ENCODE assay signal across 13 mouse cellular contexts in the genomic region with DNA sequence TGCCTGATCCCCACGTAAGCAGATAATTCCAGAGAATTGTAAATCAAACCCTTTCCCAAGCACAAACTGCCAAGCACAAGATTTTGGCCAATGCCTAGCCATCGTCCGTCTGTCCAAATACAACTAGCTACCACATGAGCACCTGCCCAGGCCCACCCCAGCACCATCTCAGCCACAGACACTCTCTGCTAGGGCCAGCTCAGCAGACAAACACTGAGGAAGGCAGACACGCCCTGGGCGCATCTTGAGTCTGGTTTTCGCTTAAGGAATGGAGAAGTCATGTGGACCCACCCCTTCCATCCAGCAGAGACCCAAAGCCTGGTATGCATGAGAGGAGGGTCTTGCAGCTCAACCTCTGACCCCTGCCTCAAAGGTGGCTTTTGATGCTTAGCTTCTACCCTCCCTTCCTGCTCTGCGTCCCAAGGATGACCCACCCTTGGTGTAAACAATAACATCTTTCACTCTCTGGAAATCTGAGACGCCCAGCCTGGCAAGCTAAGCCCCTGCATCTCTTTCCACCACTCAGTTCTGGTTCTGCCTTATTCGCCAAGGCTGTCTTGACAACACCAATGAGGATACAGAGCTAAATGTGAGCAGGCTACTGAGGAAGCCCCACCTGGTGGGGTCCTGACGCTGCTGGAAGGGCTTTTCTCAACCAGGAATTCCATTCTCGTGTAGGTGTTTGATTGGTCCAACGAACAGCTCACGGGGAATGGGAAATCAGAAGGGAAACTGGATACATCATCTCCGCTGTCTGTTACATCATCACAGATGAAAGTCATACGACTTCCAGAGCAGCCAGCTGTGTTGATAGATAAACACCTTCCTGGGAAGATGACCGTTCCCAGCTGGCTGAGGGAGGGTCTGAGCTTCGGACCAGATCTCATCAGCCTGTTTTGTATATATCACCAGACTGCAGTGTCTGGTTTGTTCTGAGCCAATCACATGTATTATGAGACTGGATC. TPM values are rescaled to one million over a fixed set of nuclear protein-coding genes. Genes with fewer than 3 reads are reported as not detected.
DNase-seq lines count a peak whose midpoint lies in the region; ATAC-seq and TF ChIP-seq lines count a peak whose summit lies in the region.
"Had no signal": no experiment of that assay in that cellular context is flagged by ENCODE, and none has a peak within 500 bp of the region (broad histone marks: within the 10 kb centered on the region; RNA-seq: fewer than 3 reads in every experiment).

No protein-coding gene starts in this region.

- H3K9me3 ChIP-seq in kidney, embryonic 15.5 days (replicated peaks) = no peaks in the 10 kb centered on the region
- H3K9me3 ChIP-seq in neural tube, embryonic 15.5 days (replicated peaks) = no peaks in the 10 kb centered on the region
- H3K9me3 ChIP-seq in embryonic facial prominence, embryonic 14.5 days (ENCODE audit: control insufficient read depth, low read length) = no peaks in the 10 kb centered on the region

- no peaks in the 10 kb centered on the region for H3K36me3 ChIP-seq in kidney, embryonic 15.5 days
- no peaks in the 10 kb centered on the region for H3K36me3 ChIP-seq in neural tube, embryonic 15.5 days
- H3K36me3 ChIP-seq in embryonic facial prominence, embryonic 14.5 days (ENCODE audit: control insufficient read depth, insufficient read depth, low read length) = no peaks in the 10 kb centered on the region

- no peak for TF ChIP-seq CTCF in gastrocnemius, adult 2 months (IDR thresholded peaks at IDR 0.05)

- no peaks in the 10 kb centered on the region; the same call in 1 of the 2 replicates for H3K27me3 ChIP-seq in kidney, embryonic 15.5 days
- H3K27me3 ChIP-seq in neural tube, embryonic 15.5 days (replicated peaks) = no peaks in the 10 kb centered on the region
- H3K27me3 ChIP-seq in embryonic facial prominence, embryonic 14.5 days (replicated peaks; ENCODE audit: control insufficient read depth, insufficient read depth, low read length) = no peaks in the 10 kb centered on the region

- DNase-seq in kidney, postnatal 14 days = no peak
- peak; percentile 23 for DNase-seq in neural tube, embryonic 10.5 days (ENCODE audit: extremely low spot score, low spot score)
- DNase-seq in embryonic facial prominence, embryonic 14.5 days (ENCODE audit: low spot score) = peak; percentile 53
- peak; percentile 58 for DNase-seq in yolk sac, embryonic 10.5 days (ENCODE audit: low spot score)
- DNase-seq in gastrocnemius, adult 2 months = no peak
- DNase-seq: adrenal gland, adult 8-10 months; cerebellum, postnatal 36 days; thymus, postnatal 36 days had no signal

- no peak overlapping the region for H3K9ac ChIP-seq in kidney, embryonic 15.5 days
- H3K9ac ChIP-seq in neural tube, embryonic 15.5 days (replicated peaks) = no peak overlapping the region
- H3K9ac ChIP-seq in embryonic facial prominence, embryonic 14.5 days (ENCODE audit: low read depth, low read length) = no peak overlapping the region

- WGBS in kidney, embryonic 15.5 days = 31% methylated on average over 17 of the region's 17 CpGs
- 82% methylated on average over 17 of the region's 17 CpGs for WGBS in neural tube, embryonic 15.5 days
- 24% methylated on average over 17 of the region's 17 CpGs for WGBS in embryonic facial prominence, embryonic 14.5 days

- no peak overlapping the region for H3K4me3 ChIP-seq in kidney, embryonic 15.5 days (replicated peaks)
- no peak overlapping the region for H3K4me3 ChIP-seq in neural tube, embryonic 15.5 days (replicated peaks)
- no peak overlapping the region for H3K4me3 ChIP-seq in embryonic facial prominence, embryonic 14.5 days (ENCODE audit: low read depth, low read length)
- H3K4me3 ChIP-seq in gastrocnemius, adult 2 months = no peak overlapping the region

- H3K4me1 ChIP-seq in kidney, embryonic 15.5 days = peaks cover 10% of the 10 kb centered on the region
- H3K4me1 ChIP-seq in neural tube, embryonic 15.5 days = no peaks in the 10 kb centered on the region
- peaks cover 8% of the 10 kb centered on the region; the same call in 1 of the 2 replicates for H3K4me1 ChIP-seq in embryonic facial prominence, embryonic 14.5 days (ENCODE audit: control insufficient read depth, insufficient read depth, low read length)

- H3K4me2 ChIP-seq in kidney, embryonic 15.5 days = no peak overlapping the region
- no peak overlapping the region for H3K4me2 ChIP-seq in neural tube, embryonic 15.5 days
- no peak overlapping the region for H3K4me2 ChIP-seq in embryonic facial prominence, embryonic 14.5 days (ENCODE audit: low read depth, low read length)

- intact Hi-C loops in gastrocnemius, adult 2 months (cut with DNase I) = no loop called here

- ATAC-seq in kidney, embryonic 15.5 days (replicated peaks; ENCODE audit: low FRiP score) = peak; percentile 69
- ATAC-seq in neural tube, embryonic 15.5 days (ENCODE audit: low FRiP score) = no peak
- ATAC-seq in embryonic facial prominence, embryonic 14.5 days (ENCODE audit: low read depth) = peak; percentile 83
- ATAC-seq in erythroblast, adult 5-6 weeks (replicated peaks; ENCODE audit: low FRiP score, poor library complexity, severe bottlenecking) = no peak
- ATAC-seq: hindbrain, postnatal 0 days had no signal

- no peak overlapping the region for H3K27ac ChIP-seq in kidney, embryonic 15.5 days
- H3K27ac ChIP-seq in neural tube, embryonic 15.5 days (replicated peaks) = no peak overlapping the region
- peak overlapping the region; percentile 44; the same call in 1 of the 2 replicates for H3K27ac ChIP-seq in embryonic facial prominence, embryonic 14.5 days (replicated peaks; ENCODE audit: low read depth, low read length)
- no peak overlapping the region for H3K27ac ChIP-seq in gastrocnemius, adult 2 months
- H3K27ac ChIP-seq: hindbrain, postnatal 0 days had no signal

RNA-seq across cellular contexts. Expression of a gene that starts 17.9 kb away (rescaled TPM):
- polyA plus RNA-seq in kidney, embryonic 15.5 days (2015; fragmentation: Nextera tagmentation; extraction: Ambion mirVana) = 0.50 and 0.62 TPM in 2 replicates
- 0.22 and 0.47 TPM in 2 replicates for polyA plus RNA-seq in neural tube, embryonic 15.5 days (2015; fragmentation: Nextera tagmentation; extraction: Ambion mirVana)
- 9.2 and 11.2 TPM in 2 replicates for polyA plus RNA-seq in embryonic facial prominence, embryonic 14.5 days (2014; fragmentation: Nextera tagmentation; extraction: Ambion mirVana)
- total RNA-seq in erythroblast, adult 5-6 weeks (2015; ENCODE audit: low replicate concordance) = 0.19 TPM in 1 of 2 replicates, not detected in the other
- total RNA-seq in erythroblast, adult 5-6 weeks (2017; ENCODE audit: low replicate concordance) = 0.14 and 2.4 TPM in 2 replicates
- total RNA-seq in gastrocnemius, adult 2 months (2021) = 1 to 10 TPM in 1 of 2 experiments, under 1 TPM in 1; 0.78 to 1.6 TPM
- polyA plus RNA-seq: forebrain, embryonic 11.5 days had no signal

Comparison
In these comparisons a context has a peak if more than half of its experiments do, and no peak if none do; other contexts are left out.
1. ATAC-seq: peak in kidney, embryonic 15.5 days (single experiment) and embryonic facial prominence, embryonic 14.5 days (single experiment); none in neural tube, embryonic 15.5 days (single experiment) and erythroblast, adult 5-6 weeks (single experiment).
2. DNase-seq: peak in neural tube, embryonic 10.5 days (single experiment), embryonic facial prominence, embryonic 14.5 days (single experiment) and yolk sac, embryonic 10.5 days (single experiment); none in kidney, postnatal 14 days (single experiment) and gastrocnemius, adult 2 months (single experiment).